Mouse (Mus musculus) Patski (cell line): Measurements from ENCODE around the gene Psmb5. TPM values are rescaled to one million over a fixed set of nuclear protein-coding genes. Genes with fewer than 3 reads are reported as not detected.
"Not testable (repeated sequence)": the region's sequence is repeated elsewhere in the genome, so short reads cannot be mapped to it uniquely, and the experiment has no call there.

ENCODE experiments used
- ATAC-seq: fragments of 100-300 bp; one replicate; pipeline ENCODE4 v1.8.0; 2021
- CTCF ChIA-PET: fragments of 350-600 bp; sonication (Branson Sonifier 250); formaldehyde crosslinking; loops from one replicate; lab custom pipeline; 2022; ENCODE audit warnings: inconsistent platforms; lab: Charles Lee
- POLR2A ChIA-PET: fragments of 350-600 bp; sonication (Branson Sonifier 250); formaldehyde crosslinking; loops from one replicate; lab custom pipeline; 2022; ENCODE audit warnings: antibody characterized with exemption, inconsistent platforms; lab: Charles Lee
- DNase-seq: peaks from one replicate; pipeline ENCODE4 v3.0.0-alpha.2; 2011; ENCODE audit warnings: low read depth, low spot score
- H3K27me3 ChIP-seq: fragments of 371-371 bp; one replicate; pipeline ENCODE4 v1.5.1; 2021
- CTCF ChIP-seq: fragments of 100-300 bp; IDR thresholded peaks from one replicate; pipeline ENCODE4 v1.5.1; 2021
- in situ Hi-C: fragments of 300-500 bp; cut with MboI; formaldehyde crosslinking; loops from 3 replicates; pipeline ENCODE4 v1.11.1; 2018; ENCODE audit warnings: low pct_unique_long_range_greater_than_20kb, mixed read lengths
- polyA plus RNA-seq: library from polyadenylated mRNA; unstranded; gene quantifications from one replicate; pipeline ENCODE4 v1.2.3, GENCODE M21; 2021

Gene Psmb5
- polyA plus RNA-seq, 1 experiment from 2014 or later: 335 TPM

DNA sequence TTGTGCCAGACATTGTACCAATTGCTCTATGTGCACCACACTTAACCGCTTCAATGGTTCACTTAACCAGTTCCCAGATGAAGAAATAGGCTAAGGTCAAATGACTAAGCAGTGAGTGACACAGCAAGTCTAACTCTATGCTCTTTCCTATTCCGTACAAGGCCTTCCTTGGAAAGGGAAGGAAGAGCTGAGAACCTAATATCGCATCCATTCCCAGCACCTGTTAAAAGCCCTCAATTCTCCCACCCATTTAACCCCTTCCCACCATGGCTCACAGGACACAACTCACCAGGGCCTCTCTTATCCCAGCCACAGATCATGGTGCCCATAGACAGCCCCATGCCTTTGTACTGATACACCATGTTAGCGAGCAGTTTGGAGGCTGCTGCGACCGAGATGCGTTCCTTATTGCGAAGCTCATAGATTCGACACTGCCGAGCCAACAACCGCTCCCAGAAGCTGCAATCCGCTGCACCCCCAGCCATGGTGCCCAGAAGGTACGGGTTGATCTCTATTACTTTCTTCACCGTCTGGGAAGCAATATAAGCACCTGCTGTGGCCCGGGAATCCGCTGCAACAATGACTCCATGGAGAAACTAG, 1.5 kb downstream of the Psmb5 start:
- DNase-seq (no peak), ATAC-seq (no peak)
- ChIA-PET POLR2A (interaction anchor here (1.1 kb wide), 1 partner anchor 12 kb away, joined by 4 read pairs; no protein-coding TSS in a partner anchor), CTCF (interaction anchor here (0.6 to 1.3 kb wide), 4 partner anchors 23 to 88 kb away, joined by 3 read pairs; partner anchors contain the start of gene Haus4)
- no peak for TF ChIP-seq CTCF
- H3K27me3 ChIP-seq: no peaks in the 10 kb centered on the region
- in situ Hi-C loops: no loop called here

DNA sequence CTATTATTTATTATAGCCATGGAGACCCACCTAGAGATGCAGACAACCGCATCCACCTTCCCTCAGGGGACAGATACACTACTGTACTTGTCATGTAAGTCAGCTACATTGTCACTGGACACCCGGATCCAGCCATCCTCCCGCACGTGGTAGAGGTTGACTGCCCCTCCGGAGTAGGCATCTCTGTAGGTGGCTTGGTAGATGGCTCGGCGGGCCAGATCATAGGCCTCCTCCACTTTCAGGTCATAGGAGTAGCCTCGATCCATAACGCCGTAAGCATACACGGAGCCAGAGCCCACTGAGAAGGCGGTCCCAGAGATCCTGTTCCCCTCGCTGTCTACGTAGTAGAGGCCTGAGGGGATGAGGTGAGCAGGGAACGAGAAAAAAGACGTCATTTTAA, 3.7 kb downstream of the Psmb5 start:
- CTCF ChIA-PET, DNase-seq, POLR2A ChIA-PET, ATAC-seq, in situ Hi-C loops, H3K27me3 ChIP-seq: not testable (repeated sequence)

DNA sequence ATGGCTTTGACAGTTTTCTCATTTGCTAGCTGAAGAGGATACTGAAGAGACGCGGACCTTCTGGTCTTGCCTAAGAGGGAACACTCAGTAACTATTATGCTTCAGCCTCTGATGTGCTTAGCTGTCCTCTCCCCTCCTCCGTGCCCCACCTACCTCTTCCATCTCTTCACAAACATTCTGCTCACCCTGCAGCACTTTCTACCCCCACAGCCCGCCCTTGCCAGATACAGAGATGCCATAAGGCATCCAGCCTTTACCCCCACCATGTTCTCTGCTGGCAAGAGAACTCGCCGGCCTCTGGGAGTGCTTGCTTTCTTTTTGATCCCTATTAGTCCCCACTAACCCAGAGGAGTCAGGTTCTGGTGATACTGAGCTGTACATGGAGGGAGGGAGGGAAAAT, 7.2 kb downstream of the Psmb5 start:
- ATAC-seq (no peak), DNase-seq (no peak)
- H3K27me3 ChIP-seq: no peaks in the 10 kb centered on the region
- ChIA-PET POLR2A (no interaction called here), CTCF (interaction anchor here (0.9 to 1.5 kb wide), 4 partner anchors 16 to 82 kb away, joined by 3 to 5 read pairs (median 4); partner anchors contain the start of gene Cdh24)
- no peak for TF ChIP-seq CTCF
- in situ Hi-C loops: no loop called here

DNA sequence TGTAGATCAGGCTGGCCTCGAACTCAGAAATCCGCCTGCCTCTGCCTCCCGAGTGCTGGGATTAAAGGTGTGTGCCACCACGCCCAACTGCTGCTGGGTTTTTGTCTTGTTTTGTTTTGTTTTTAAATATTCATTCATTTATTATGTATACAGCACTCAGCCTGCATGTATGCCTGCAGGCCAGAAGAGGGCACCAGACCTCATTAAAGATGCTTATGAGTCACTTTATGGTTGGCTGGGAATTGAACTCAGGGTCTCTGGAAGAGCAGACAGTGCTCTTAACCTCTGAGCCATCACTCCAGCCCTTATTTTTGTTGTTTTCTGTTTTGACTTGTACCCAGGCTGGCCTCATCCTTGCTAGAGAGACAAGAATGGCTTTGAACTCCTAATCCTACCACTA, 7.9 kb downstream of the Psmb5 start:
- ATAC-seq (no peak), DNase-seq (no peak)
- in situ Hi-C loops: no loop called here
- ChIA-PET POLR2A (no interaction called here), CTCF (interaction anchor here (0.9 to 1.5 kb wide), 5 partner anchors 15 to 41 kb away, joined by 3 to 5 read pairs (median 4); no protein-coding TSS in a partner anchor)
- peak; percentile 81 for TF ChIP-seq CTCF
- no peaks in the 10 kb centered on the region for H3K27me3 ChIP-seq

DNA sequence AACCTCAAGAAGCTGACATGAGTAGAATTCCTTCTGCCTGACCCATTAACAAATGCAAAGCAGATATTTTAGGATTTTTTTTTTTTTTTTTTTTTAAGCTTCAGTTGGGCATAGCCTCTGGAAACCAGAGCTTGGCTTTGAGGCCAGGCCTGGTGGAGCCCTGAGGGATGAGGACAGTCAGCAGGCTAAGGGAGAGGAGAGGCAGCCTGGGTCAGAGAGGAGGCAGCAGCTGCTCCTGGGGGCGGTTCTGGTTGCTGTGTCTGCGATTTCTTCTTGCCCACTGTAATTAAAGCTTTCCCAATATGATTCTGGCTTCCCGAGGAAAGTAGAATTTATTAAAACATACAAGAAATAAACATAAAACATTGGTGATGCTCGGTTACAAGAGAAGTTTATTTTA, 8.6 kb downstream of the Psmb5 start:
- no peaks in the 10 kb centered on the region for H3K27me3 ChIP-seq
- in situ Hi-C loops: no loop called here
- no peak for TF ChIP-seq CTCF
- POLR2A ChIA-PET: interaction anchor here (0.6 kb wide), 1 partner anchor 69 kb away, joined by 4 read pairs; no protein-coding TSS in a partner anchor
- ATAC-seq (no peak), DNase-seq (no peak)
- CTCF ChIA-PET: interaction anchor here (0.9 to 1.3 kb wide), 5 partner anchors 15 to 40 kb away, joined by 3 to 5 read pairs (median 3); no protein-coding TSS in a partner anchor

DNA sequence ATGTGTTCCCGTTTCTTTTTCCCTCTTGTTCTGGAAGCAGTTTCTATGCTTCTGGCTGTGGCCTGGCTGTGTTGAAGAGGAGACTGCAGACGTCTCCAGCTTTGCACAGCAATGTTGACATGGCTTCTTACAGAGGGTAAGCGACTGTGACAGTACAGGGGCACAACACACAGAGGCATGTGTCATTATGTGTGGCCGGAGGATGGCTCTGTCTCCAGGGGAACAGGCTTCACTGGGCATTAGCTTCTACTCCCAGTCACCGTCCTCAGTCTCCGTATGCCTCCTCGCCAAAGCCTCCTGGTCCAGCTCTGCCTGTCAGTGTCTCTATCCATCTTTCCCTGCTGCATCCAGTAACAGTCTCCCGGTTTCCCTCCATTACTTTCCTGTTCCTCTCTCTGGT, 10.6 kb downstream of the Psmb5 start:
- DNase-seq (no peak), ATAC-seq (no peak)
- ChIA-PET CTCF (interaction anchor here (1.6 kb wide), 1 partner anchor 79 kb away, joined by 4 read pairs; no protein-coding TSS in a partner anchor), POLR2A (no interaction called here)
- H3K27me3 ChIP-seq: no peaks in the 10 kb centered on the region
- TF ChIP-seq CTCF: no peak
- in situ Hi-C loops: no loop called here

DNA sequence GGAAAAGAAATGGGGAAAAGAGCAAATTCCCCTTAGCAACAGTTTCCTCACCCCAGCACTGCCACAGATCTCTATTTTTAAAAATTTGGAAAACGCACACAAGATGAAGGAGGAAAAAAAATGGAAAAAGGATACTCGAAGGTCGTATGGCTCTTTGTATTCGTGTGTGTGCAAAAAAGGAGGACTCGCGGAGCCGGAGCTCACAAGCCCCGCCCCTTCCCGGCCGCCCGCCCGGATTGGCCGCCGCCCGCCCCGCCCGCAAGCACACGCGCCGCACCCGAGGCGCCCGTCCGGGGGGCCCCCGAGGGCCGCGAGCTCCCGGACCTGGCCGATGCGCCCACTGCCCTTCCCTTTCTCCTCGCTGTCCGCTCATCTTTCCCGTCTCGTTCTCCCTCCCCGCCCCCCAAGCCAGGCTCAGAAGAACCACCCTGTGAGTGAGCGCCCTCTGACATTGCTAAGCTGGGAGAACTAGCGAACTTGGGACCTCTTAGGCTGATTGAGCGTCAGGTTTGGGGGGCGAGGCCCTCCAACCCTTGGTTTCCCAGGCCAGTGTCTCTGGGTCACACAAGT, 12.0 kb downstream of the Psmb5 start, which contains the start of gene 4931414P19Rik:
TSS of gene 4931414P19Rik (minus strand) at position 242 of the 570 bp plus-strand sequence.
- ATAC-seq (no peak), DNase-seq (no peak)
- ChIA-PET POLR2A (no interaction called here), CTCF (interaction anchor here (0.8 to 1.2 kb wide), 2 partner anchors 13 to 36 kb away, joined by 3 read pairs; no protein-coding TSS in a partner anchor)
- in situ Hi-C loops: no loop called here
- no peak for TF ChIP-seq CTCF
- H3K27me3 ChIP-seq: no peaks in the 10 kb centered on the region

DNA sequence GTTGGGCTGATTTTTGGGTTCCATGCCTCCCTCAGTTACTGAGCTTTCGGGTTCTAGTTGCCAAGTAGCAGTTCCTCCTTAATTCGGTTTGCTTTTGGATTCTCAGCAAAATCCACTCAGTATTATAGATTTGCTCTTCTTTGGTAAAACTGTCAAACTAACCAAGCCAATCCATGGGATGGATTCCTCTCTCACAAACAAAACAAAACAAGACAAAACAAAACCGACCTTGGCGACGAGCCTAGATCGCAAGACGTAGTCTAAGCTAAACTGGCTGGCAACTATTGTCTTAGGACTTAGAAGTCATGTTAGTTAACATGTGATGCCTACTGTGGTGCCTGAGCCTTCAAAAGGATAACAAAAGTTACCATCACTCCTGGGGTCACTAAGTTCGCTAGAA, 14.1 kb downstream of the Psmb5 start:
- DNase-seq: no peak
- in situ Hi-C loops: no loop called here
- no peak for TF ChIP-seq CTCF
- ChIA-PET POLR2A (interaction anchor here (0.7 to 0.9 kb wide), 2 partner anchors 13 to 32 kb away, joined by 3 to 4 read pairs; no protein-coding TSS in a partner anchor), CTCF (no interaction called here)
- H3K27me3 ChIP-seq: no peaks in the 10 kb centered on the region
- no peak for ATAC-seq

DNA sequence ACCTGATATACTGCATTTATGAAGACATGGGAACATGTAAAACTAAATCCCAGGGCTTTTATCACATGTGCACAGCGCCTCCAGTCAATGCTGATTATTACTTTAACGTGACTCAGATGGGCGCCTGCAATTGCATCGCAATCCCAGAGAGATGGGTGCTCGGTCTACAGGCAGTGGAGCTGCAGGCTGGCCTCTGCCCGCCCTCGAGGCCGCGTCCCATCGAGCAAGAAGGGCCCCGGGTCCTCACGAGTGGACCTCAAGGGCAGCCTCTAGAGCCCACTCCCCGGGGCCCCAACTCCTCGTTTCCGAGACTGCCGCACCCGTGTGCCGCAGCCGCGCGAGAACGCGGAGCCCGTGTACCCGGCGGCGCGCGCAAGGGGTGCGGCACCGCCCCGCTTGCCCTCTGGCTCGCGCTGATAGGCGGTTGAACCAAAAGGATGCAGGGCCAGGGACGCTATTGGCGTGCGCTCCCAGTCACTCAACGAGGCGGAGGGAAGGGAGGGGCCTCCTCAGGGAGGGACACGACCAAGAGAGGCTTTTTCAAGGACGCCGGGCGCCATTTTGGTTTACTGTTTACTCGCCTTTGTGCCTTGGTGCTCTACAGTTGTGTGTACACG, 14.7 kb downstream of the Psmb5 start:
- ATAC-seq (peak; percentile 99), DNase-seq (no peak)
- ChIA-PET CTCF (no interaction called here), POLR2A (no interaction called here)
- in situ Hi-C loops: no loop called here
- no peaks in the 10 kb centered on the region for H3K27me3 ChIP-seq
- TF ChIP-seq CTCF: no peak

DNA sequence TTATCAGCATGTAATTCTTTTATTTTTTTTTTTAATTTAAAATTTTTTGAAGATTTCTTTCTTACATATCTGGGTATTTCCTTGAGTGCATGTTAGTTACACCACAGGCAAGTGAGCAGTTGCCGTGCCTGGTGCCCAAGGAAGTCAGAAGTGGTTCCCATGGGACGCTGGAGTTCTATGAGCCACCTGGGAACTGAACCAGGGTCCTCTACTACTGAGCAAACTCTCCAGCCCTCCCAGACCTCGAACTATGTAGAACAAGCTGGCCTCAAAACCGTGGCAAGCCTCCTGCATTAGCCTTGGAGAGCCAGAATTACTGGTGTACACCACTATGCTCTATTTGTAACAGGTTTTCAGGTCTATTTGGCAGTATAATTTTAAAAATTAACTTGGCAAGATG, 15.2 kb downstream of the Psmb5 start:
- ChIA-PET CTCF (no interaction called here), POLR2A (no interaction called here)
- no peaks in the 10 kb centered on the region for H3K27me3 ChIP-seq
- DNase-seq (no peak), ATAC-seq (no peak)
- in situ Hi-C loops: no loop called here
- no peak for TF ChIP-seq CTCF
